Comparison of ENCODE assay signal across 12 mouse cellular contexts in the genomic region with DNA sequence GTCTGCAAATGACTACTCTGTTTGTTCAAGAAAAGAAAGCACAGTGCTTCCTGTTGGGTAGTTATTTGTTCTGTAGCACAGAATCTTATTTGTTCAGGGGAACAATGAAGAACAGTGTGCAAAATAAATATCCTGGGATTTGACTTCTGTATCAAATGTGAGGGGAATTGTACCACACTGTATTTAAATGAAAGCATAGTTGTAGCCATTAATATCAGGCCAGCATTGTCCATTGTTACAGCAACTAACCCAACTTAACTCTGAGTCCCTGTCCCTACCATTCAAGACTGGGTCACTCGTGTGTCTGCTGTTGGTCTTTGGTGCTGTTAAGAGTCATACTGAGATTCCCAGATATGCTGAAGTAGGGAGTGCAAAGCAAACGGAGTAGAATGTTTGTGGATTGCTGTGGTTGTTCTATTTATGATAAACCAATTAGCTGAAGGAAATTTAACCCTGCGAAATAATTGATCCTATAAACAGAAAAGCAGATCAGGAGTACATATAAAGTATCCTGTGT.
DNase-seq lines count a peak whose midpoint lies in the region; ATAC-seq and TF ChIP-seq lines count a peak whose summit lies in the region.
"Had no signal": no experiment of that assay in that cellular context is flagged by ENCODE, and none has a peak within 500 bp of the region (broad histone marks: within the 10 kb centered on the region; RNA-seq: fewer than 3 reads in every experiment).

No protein-coding gene starts in this region.

- peaks cover 23% of the 10 kb centered on the region for H3K4me1 ChIP-seq in forebrain, embryonic 14.5 days (ENCODE audit: control insufficient read depth, insufficient read depth, low read length)
- H3K4me1 ChIP-seq in forebrain, embryonic 12.5 days: peaks cover 38% of the 10 kb centered on the region
- peaks cover 11% of the 10 kb centered on the region for H3K4me1 ChIP-seq in kidney, embryonic 15.5 days
- H3K4me1 ChIP-seq in kidney, adult 2 months (ENCODE audit: control insufficient read depth, insufficient read depth, low read length): peaks cover 7% of the 10 kb centered on the region; the same call in 1 of the 2 replicates
- peaks cover 43% of the 10 kb centered on the region for H3K4me1 ChIP-seq in midbrain, embryonic 13.5 days (replicated peaks)
- H3K4me1 ChIP-seq in stomach, embryonic 15.5 days: peaks cover 4% of the 10 kb centered on the region

- H3K27ac ChIP-seq in forebrain, embryonic 14.5 days (ENCODE audit: low read depth, low read length): no peak overlapping the region; the same call in 1 of the 2 replicates
- H3K27ac ChIP-seq in forebrain, embryonic 12.5 days: no peak overlapping the region
- H3K27ac ChIP-seq in kidney, embryonic 15.5 days: 0 out of 2 replicates have a peak overlapping the region, but pooled peaks have one; percentile 13
- no peak overlapping the region for H3K27ac ChIP-seq in kidney, adult 2 months (ENCODE audit: insufficient read depth, low read depth, low read length)
- 0 out of 2 replicates have a peak overlapping the region, but pooled peaks have one; percentile 2 for H3K27ac ChIP-seq in midbrain, embryonic 13.5 days
- peak overlapping the region; percentile 23; the same call in 1 of the 2 replicates for H3K27ac ChIP-seq in stomach, embryonic 15.5 days
- H3K27ac ChIP-seq: lung, embryonic 15.5 days had no signal

- H3K27me3 ChIP-seq in forebrain, embryonic 14.5 days (replicated peaks; ENCODE audit: control insufficient read depth, insufficient read depth, low read length): no peaks in the 10 kb centered on the region
- H3K27me3 ChIP-seq in forebrain, embryonic 12.5 days: no peaks in the 10 kb centered on the region
- H3K27me3 ChIP-seq in kidney, embryonic 15.5 days: no peaks in the 10 kb centered on the region
- H3K27me3 ChIP-seq in kidney, adult 2 months (replicated peaks; ENCODE audit: control insufficient read depth, insufficient read depth, low read length): no peaks in the 10 kb centered on the region
- H3K27me3 ChIP-seq in midbrain, embryonic 13.5 days: no peaks in the 10 kb centered on the region
- no peaks in the 10 kb centered on the region for H3K27me3 ChIP-seq in stomach, embryonic 15.5 days (replicated peaks)
- H3K27me3 ChIP-seq: CH12.LX; lung, embryonic 15.5 days had no signal

- no peak for TF ChIP-seq POLR2A in kidney, adult 2 months (IDR thresholded peaks at IDR 0.05; ENCODE audit: low read depth, low read length)

- no peaks in the 10 kb centered on the region for H3K36me3 ChIP-seq in forebrain, embryonic 14.5 days (ENCODE audit: control insufficient read depth, insufficient read depth, low read length)
- H3K36me3 ChIP-seq in forebrain, embryonic 12.5 days (replicated peaks): no peaks in the 10 kb centered on the region
- no peaks in the 10 kb centered on the region for H3K36me3 ChIP-seq in kidney, embryonic 15.5 days
- no peaks in the 10 kb centered on the region for H3K36me3 ChIP-seq in kidney, adult 2 months (ENCODE audit: control insufficient read depth, insufficient read depth, low read length)
- H3K36me3 ChIP-seq in midbrain, embryonic 13.5 days: no peaks in the 10 kb centered on the region
- H3K36me3 ChIP-seq in stomach, embryonic 15.5 days: 0 out of 2 replicates have a peak, but pooled peaks cover 4% of the 10 kb centered on the region
- H3K36me3 ChIP-seq: lung, embryonic 15.5 days had no signal

- 39% methylated on average over 3 of the region's 3 CpGs for WGBS in forebrain, embryonic 14.5 days
- 58% methylated on average over 3 of the region's 3 CpGs for WGBS in forebrain, embryonic 12.5 days
- 61% methylated on average over 3 of the region's 3 CpGs for WGBS in kidney, embryonic 15.5 days
- 73% methylated on average over 3 of the region's 3 CpGs for WGBS in kidney, adult 2 months
- 51% methylated on average over 3 of the region's 3 CpGs for WGBS in midbrain, embryonic 13.5 days
- 53% methylated on average over 3 of the region's 3 CpGs for WGBS in stomach, embryonic 15.5 days

- no peak overlapping the region for H3K4me2 ChIP-seq in forebrain, embryonic 14.5 days (ENCODE audit: low read length)
- H3K4me2 ChIP-seq in forebrain, embryonic 12.5 days: no peak overlapping the region
- no peak overlapping the region for H3K4me2 ChIP-seq in kidney, embryonic 15.5 days
- no peak overlapping the region for H3K4me2 ChIP-seq in midbrain, embryonic 13.5 days (replicated peaks)
- H3K4me2 ChIP-seq in stomach, embryonic 15.5 days: no peak overlapping the region
- H3K4me2 ChIP-seq: lung, embryonic 15.5 days had no signal

- no peaks in the 10 kb centered on the region for H3K9me3 ChIP-seq in forebrain, embryonic 14.5 days (replicated peaks; ENCODE audit: control insufficient read depth, low read length)
- H3K9me3 ChIP-seq in forebrain, embryonic 12.5 days: no peaks in the 10 kb centered on the region
- H3K9me3 ChIP-seq in kidney, embryonic 15.5 days (replicated peaks): no peaks in the 10 kb centered on the region
- no peaks in the 10 kb centered on the region for H3K9me3 ChIP-seq in midbrain, embryonic 13.5 days
- H3K9me3 ChIP-seq in stomach, embryonic 15.5 days: no peaks in the 10 kb centered on the region
- H3K9me3 ChIP-seq: lung, embryonic 15.5 days had no signal

- DNase-seq in forebrain, embryonic 14.5 days (ENCODE audit: low spot score): no peak
- no peak for DNase-seq in kidney, adult 2 months
- DNase-seq in thymus, postnatal 10 days (ENCODE audit: low spot score in 2 of 2): no peak
- DNase-seq in lung, postnatal 14 days: no peak
- DNase-seq: cerebellum, adult 8-10 months; liver had no signal

- TF ChIP-seq CTCF in kidney, adult 2 months (conservative IDR thresholded peaks at IDR 0.05; ENCODE audit: insufficient read depth, insufficient read length, low read depth, low read length): no peak

- no peak overlapping the region for H3K9ac ChIP-seq in forebrain, embryonic 14.5 days (ENCODE audit: low read length)
- H3K9ac ChIP-seq in forebrain, embryonic 12.5 days: no peak overlapping the region
- H3K9ac ChIP-seq in kidney, embryonic 15.5 days: no peak overlapping the region
- no peak overlapping the region for H3K9ac ChIP-seq in midbrain, embryonic 13.5 days (replicated peaks)
- no peak overlapping the region for H3K9ac ChIP-seq in stomach, embryonic 15.5 days
- H3K9ac ChIP-seq: lung, embryonic 15.5 days had no signal

- no peak overlapping the region for H3K4me3 ChIP-seq in forebrain, embryonic 14.5 days (ENCODE audit: low read depth, low read length)
- no peak overlapping the region for H3K4me3 ChIP-seq in forebrain, embryonic 12.5 days (replicated peaks)
- H3K4me3 ChIP-seq in kidney, embryonic 15.5 days (replicated peaks): no peak overlapping the region
- H3K4me3 ChIP-seq in kidney, adult 2 months (ENCODE audit: insufficient read depth, low read depth, low read length): no peak overlapping the region
- no peak overlapping the region for H3K4me3 ChIP-seq in midbrain, embryonic 13.5 days (replicated peaks)
- no peak overlapping the region for H3K4me3 ChIP-seq in stomach, embryonic 15.5 days (replicated peaks)
- H3K4me3 ChIP-seq: lung, embryonic 15.5 days had no signal

- peak; percentile 4; the same call in 1 of the 2 replicates for ATAC-seq in forebrain, embryonic 14.5 days
- no peak for ATAC-seq in forebrain, embryonic 12.5 days (ENCODE audit: low FRiP score)
- ATAC-seq in kidney, embryonic 15.5 days (replicated peaks; ENCODE audit: low FRiP score): no peak
- no peak for ATAC-seq in midbrain, embryonic 13.5 days
- ATAC-seq in stomach, embryonic 15.5 days (ENCODE audit: insufficient read depth, low FRiP score, low read depth): no peak

Comparison
In these comparisons a context has a peak if more than half of its experiments do, and no peak if none do; other contexts are left out.
1. H3K27ac ChIP-seq: peak in kidney, embryonic 15.5 days (single experiment), midbrain, embryonic 13.5 days (single experiment) and stomach, embryonic 15.5 days (single experiment); none in forebrain, embryonic 14.5 days (single experiment), forebrain, embryonic 12.5 days (single experiment) and kidney, adult 2 months (single experiment).